Mouse (Mus musculus) intestine, embryonic 15.5 days (tissue): ENCODE measurements around the gene Atp5c1. TPM values are rescaled to one million over a fixed set of nuclear protein-coding genes. Genes with fewer than 3 reads are reported as not detected.
A peak's percentile ranks its signal among the peaks of the same experiment; 100 is the strongest.

Experiments used
- ATAC-seq: fragments of 200-750 bp; cut with Nextera tagmentation; 2 replicates; pipeline ENCODE4 v1.8.0; 2017; ENCODE audit warnings: moderate TSS enrichment, moderate library complexity
- H3K27ac ChIP-seq: fragments of 300-500 bp; sonication (generic); 2 replicates; pipeline ENCODE4 v1.5.1; 2015; ENCODE audit warnings: mild to moderate bottlenecking, inconsistent platforms
- H3K27me3 ChIP-seq: fragments of 300-500 bp; sonication (generic); replicated peaks from 2 replicates; pipeline ENCODE4 v1.6.1; 2015; ENCODE audit warnings: inconsistent platforms
- H3K36me3 ChIP-seq: fragments of 300-500 bp; sonication (generic); 2 replicates; pipeline ENCODE4 v1.6.1; 2015; ENCODE audit warnings: inconsistent platforms
- H3K4me1 ChIP-seq: fragments of 300-500 bp; sonication (generic); replicated peaks from 2 replicates; pipeline ENCODE4 v1.6.1; 2015; ENCODE audit warnings: inconsistent platforms
- H3K4me2 ChIP-seq: fragments of 300-500 bp; sonication (generic); replicated peaks from 2 replicates; pipeline ENCODE4 v1.6.1; 2015; ENCODE audit warnings: mild to moderate bottlenecking, inconsistent platforms
- H3K4me3 ChIP-seq: fragments of 300-500 bp; sonication (generic); replicated peaks from 2 replicates; pipeline ENCODE4 v1.5.1; 2015; ENCODE audit warnings: inconsistent platforms
- H3K9ac ChIP-seq: fragments of 300-500 bp; sonication (generic); 2 replicates; pipeline ENCODE4 v1.6.1; 2015; ENCODE audit warnings: inconsistent platforms
- H3K9me3 ChIP-seq: fragments of 300-500 bp; sonication (generic); 2 replicates; pipeline ENCODE4 v1.6.1; 2016; ENCODE audit warnings: inconsistent platforms
- WGBS: fragments of 180-500 bp; shearing (Covaris S2); methylation state at CpG from one replicate; pipeline ENCODE4 v1.1.7; 2015; 5-methylcytosine and 5-hydroxymethylcytosine counted together
- polyA plus RNA-seq: library from polyadenylated mRNA; unstranded; fragments of >200 nt; fragmentation: Nextera tagmentation; extraction: Ambion mirVana; gene quantifications from 2 replicates; pipeline ENCODE4 v1.2.1, GENCODE M21; 2015

The Atp5c1 gene
- polyA plus RNA-seq, 1 experiment from 2014 or later, result 873 TPM

GRCm38 (mm10) chr2:10087256-10087850, 7.0 kb upstream of the Atp5c1 start:
- H3K4me1 ChIP-seq, result no peaks in the 10 kb centered on the region
- H3K4me3 ChIP-seq, result no peak overlapping the region
- ATAC-seq, result no peak
- WGBS, result 81% methylated on average over 8 of the region's 8 CpGs
- no peaks in the 10 kb centered on the region for H3K9me3 ChIP-seq
- H3K27ac ChIP-seq, result no peak overlapping the region
- H3K4me2 ChIP-seq, result no peak overlapping the region
- peaks cover 26% of the 10 kb centered on the region for H3K36me3 ChIP-seq
- no peaks in the 10 kb centered on the region for H3K27me3 ChIP-seq
- no peak overlapping the region for H3K9ac ChIP-seq

GRCm38 (mm10) chr2:10082737-10083136, 2.4 kb upstream of the Atp5c1 start:
- peaks cover 9% of the 10 kb centered on the region; the same call in 1 of the 2 replicates for H3K36me3 ChIP-seq
- peaks cover 22% of the 10 kb centered on the region for H3K4me1 ChIP-seq
- ATAC-seq, result no peak
- H3K9ac ChIP-seq, result no peak overlapping the region
- no peaks in the 10 kb centered on the region for H3K9me3 ChIP-seq
- no peak overlapping the region for H3K4me3 ChIP-seq
- no peak overlapping the region for H3K27ac ChIP-seq
- no peak overlapping the region for H3K4me2 ChIP-seq
- H3K27me3 ChIP-seq, result no peaks in the 10 kb centered on the region
- 77% methylated on average over 1 of the region's 1 CpGs for WGBS

GRCm38 (mm10) chr2:10081453-10082080, 1.3 kb upstream of the Atp5c1 start:
- H3K36me3 ChIP-seq, result peaks cover 6% of the 10 kb centered on the region; the same call in 1 of the 2 replicates
- WGBS, result 81% methylated on average over 5 of the region's 5 CpGs
- H3K9ac ChIP-seq, result no peak overlapping the region
- no peaks in the 10 kb centered on the region for H3K27me3 ChIP-seq
- peaks cover 26% of the 10 kb centered on the region for H3K4me1 ChIP-seq
- H3K27ac ChIP-seq, result no peak overlapping the region
- peak overlapping the region; percentile 78 for H3K4me3 ChIP-seq
- no peaks in the 10 kb centered on the region for H3K9me3 ChIP-seq
- peak overlapping the region; percentile 65 for H3K4me2 ChIP-seq
- ATAC-seq, result no peak

- peak overlapping the region; percentile 90 for H3K27ac ChIP-seq
- no peaks in the 10 kb centered on the region for H3K9me3 ChIP-seq
- peak overlapping the region; percentile 78 for H3K4me3 ChIP-seq
- H3K4me1 ChIP-seq, result peaks cover 36% of the 10 kb centered on the region
- peak overlapping the region; percentile 97 for H3K9ac ChIP-seq
- H3K36me3 ChIP-seq, result peaks cover 4% of the 10 kb centered on the region; the same call in 1 of the 2 replicates
- no peaks in the 10 kb centered on the region for H3K27me3 ChIP-seq
- WGBS, result under 1% methylated on average over 28 of the region's 28 CpGs
- peak; percentile 54; the same call in 1 of the 2 replicates for ATAC-seq
- peak overlapping the region; percentile 59 for H3K4me2 ChIP-seq
These were observed 483 bp downstream of the Atp5c1 start for GRCm38 (mm10) chr2:10079745-10080309.

GRCm38 (mm10) chr2:10076675-10077074, 3.6 kb downstream of the Atp5c1 start:
- peaks cover 43% of the 10 kb centered on the region for H3K4me1 ChIP-seq
- no peak overlapping the region for H3K4me3 ChIP-seq
- H3K27ac ChIP-seq, result no peak overlapping the region
- no peak overlapping the region for H3K9ac ChIP-seq
- H3K36me3 ChIP-seq, result no peaks in the 10 kb centered on the region
- no peaks in the 10 kb centered on the region for H3K9me3 ChIP-seq
- 55% methylated on average over 8 of the region's 8 CpGs for WGBS
- H3K4me2 ChIP-seq, result 0 out of 2 replicates have a peak overlapping the region, but pooled peaks have one; percentile 22
- H3K27me3 ChIP-seq, result no peaks in the 10 kb centered on the region
- ATAC-seq, result no peak

DNA sequence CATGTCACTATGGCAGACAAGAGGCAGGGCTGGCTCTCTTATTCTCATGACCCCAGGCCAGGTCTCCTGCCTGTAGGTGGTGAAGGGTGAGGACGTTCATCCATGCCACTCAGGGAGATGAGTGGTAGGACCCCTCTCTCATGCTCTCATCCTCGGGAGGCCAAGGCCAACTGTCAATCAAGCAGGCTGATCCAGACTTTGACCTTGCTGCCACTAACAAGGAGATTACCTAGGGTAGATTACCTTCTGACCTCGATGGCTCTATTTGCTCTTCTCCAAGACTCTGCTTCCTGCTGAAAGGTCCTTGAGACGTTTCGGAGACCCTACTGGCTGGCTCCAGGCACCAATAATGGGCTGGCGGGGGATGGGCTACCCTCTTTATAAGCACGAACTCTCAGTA, 5.8 kb downstream of the Atp5c1 start:
- Histone ChIP-seq H3K27ac (no peak overlapping the region), H3K9ac (no peak overlapping the region), H3K4me3 (no peak overlapping the region), H3K4me2 (peak overlapping the region; percentile 35; the same call in 1 of the 2 replicates), H3K27me3 (no peaks in the 10 kb centered on the region), H3K4me1 (peaks cover 38% of the 10 kb centered on the region), H3K36me3 (no peaks in the 10 kb centered on the region), H3K9me3 (no peaks in the 10 kb centered on the region)
- ATAC-seq, result peak; percentile 61
- WGBS, result 53% methylated on average over 7 of the region's 7 CpGs

DNA sequence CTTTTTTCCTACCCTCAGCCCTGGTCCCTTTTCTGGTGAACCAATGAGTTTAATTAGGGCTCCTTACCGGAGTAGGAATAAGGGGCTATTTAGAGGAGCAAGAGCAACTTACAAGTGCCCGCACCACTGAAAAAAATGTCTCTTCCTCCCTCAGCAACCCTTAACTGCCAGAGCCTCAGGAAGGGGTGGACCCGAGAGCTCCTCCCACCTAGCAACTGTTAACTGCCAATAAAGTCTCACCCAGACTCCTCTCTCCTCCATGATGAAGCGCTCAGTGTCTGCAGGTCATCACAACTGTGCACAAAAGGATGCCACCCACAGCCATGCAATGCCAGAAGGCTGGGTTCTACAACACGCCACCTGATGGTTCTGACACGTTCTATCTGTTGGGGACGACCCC, 8.6 kb downstream of the Atp5c1 start:
- WGBS, result 82% methylated on average over 7 of the region's 7 CpGs
- Histone ChIP-seq H3K4me1 (peaks cover 20% of the 10 kb centered on the region), H3K9me3 (no peaks in the 10 kb centered on the region), H3K4me3 (no peak overlapping the region), H3K4me2 (no peak overlapping the region), H3K9ac (no peak overlapping the region), H3K27ac (no peak overlapping the region), H3K27me3 (no peaks in the 10 kb centered on the region), H3K36me3 (peaks cover 15% of the 10 kb centered on the region; the same call in 1 of the 2 replicates)
- ATAC-seq, result no peak

GRCm38 (mm10) chr2:10058836-10059235, 21.5 kb downstream of the Atp5c1 start:
- no peaks in the 10 kb centered on the region for H3K9me3 ChIP-seq
- H3K4me3 ChIP-seq, result no peak overlapping the region
- no peak overlapping the region for H3K4me2 ChIP-seq
- ATAC-seq, result no peak
- peaks cover 43% of the 10 kb centered on the region for H3K36me3 ChIP-seq
- no peak overlapping the region for H3K9ac ChIP-seq
- H3K27me3 ChIP-seq, result no peaks in the 10 kb centered on the region
- H3K4me1 ChIP-seq, result no peaks in the 10 kb centered on the region
- H3K27ac ChIP-seq, result no peak overlapping the region
- 78% methylated on average over 5 of the region's 5 CpGs for WGBS

DNA sequence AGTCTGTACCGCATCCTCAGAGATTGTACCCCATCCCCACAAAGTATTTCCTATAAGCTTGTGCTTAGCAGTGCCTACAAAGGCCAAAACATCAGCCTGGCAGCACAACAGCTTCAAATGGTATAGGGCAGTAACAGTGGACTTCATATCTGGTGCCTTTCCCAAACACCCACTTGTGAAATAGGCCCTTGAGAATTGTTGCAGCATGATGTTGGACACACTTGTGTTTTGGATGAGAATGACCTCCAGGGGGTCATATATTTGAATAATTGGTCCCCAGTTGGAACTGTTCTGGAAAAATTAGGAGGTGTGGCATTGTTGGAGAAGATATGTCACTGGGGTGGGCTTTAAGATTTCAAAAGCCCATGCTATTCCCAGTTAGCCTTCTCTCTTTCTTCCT, 28.3 kb downstream of the Atp5c1 start:
- Histone ChIP-seq H3K27me3 (no peaks in the 10 kb centered on the region), H3K4me3 (no peak overlapping the region), H3K9me3 (no peaks in the 10 kb centered on the region), H3K9ac (no peak overlapping the region), H3K4me1 (peaks cover 3% of the 10 kb centered on the region), H3K36me3 (peaks cover 16% of the 10 kb centered on the region), H3K4me2 (no peak overlapping the region), H3K27ac (no peak overlapping the region)
- WGBS, result 96% methylated on average over 1 of the region's 1 CpGs
- ATAC-seq, result no peak

DNA sequence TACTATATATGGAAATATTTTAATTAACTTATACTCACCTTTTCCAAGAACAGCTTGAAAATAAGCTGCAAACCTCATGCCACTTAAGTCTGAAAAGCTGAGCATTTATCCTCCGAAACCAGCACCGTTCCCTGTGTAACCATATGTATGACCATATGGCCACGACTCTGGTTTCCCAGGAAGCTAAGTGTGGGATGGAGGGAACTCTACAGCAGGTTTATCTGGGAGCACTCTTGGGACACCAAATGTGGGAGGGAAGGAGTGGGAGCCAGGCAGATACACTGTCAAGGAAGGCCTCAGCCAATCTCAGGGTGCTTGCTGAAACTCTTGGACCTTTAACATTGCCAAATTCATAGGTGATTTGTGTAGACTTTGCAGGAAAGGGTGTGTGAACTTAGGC, 29.4 kb downstream of the Atp5c1 start:
- no peak overlapping the region for H3K4me3 ChIP-seq
- WGBS, result 91% methylated on average over 3 of the region's 3 CpGs
- H3K9ac ChIP-seq, result no peak overlapping the region
- peaks cover 9% of the 10 kb centered on the region for H3K36me3 ChIP-seq
- no peaks in the 10 kb centered on the region for H3K27me3 ChIP-seq
- no peak overlapping the region for H3K27ac ChIP-seq
- H3K4me2 ChIP-seq, result no peak overlapping the region
- ATAC-seq, result no peak
- peaks cover 3% of the 10 kb centered on the region for H3K4me1 ChIP-seq
- no peaks in the 10 kb centered on the region for H3K9me3 ChIP-seq

- WGBS, result 13% methylated on average over 10 of the region's 10 CpGs
- Histone ChIP-seq H3K27ac (no peak overlapping the region), H3K36me3 (no peaks in the 10 kb centered on the region), H3K9me3 (no peaks in the 10 kb centered on the region), H3K4me1 (peaks cover 3% of the 10 kb centered on the region), H3K4me2 (peak overlapping the region; percentile 59), H3K9ac (no peak overlapping the region), H3K4me3 (peak overlapping the region; percentile 86), H3K27me3 (no peaks in the 10 kb centered on the region)
- ATAC-seq, result no peak
These were observed 30.9 kb downstream of the Atp5c1 start for GRCm38 (mm10) chr2:10049456-10049855.

DNA sequence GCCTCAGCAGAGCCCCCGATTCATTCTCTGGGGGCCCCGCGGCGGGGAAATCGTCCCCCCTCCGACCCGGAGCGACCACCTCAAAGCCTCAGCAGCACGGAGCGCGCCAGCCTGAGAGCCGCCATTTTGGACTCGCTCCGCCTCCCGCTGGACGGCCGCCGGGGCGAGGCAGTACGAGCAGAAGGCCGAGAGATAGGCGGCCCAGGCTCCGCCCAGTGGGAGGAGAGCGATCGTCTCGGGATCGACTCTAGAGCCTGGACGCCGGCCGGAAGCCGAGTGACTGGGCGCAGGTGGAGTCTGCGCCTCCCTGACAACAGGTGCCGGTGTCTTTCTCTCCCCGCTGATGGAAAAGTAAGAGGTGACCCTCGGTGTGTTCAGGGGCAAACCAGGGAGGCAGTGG, 31.8 kb downstream of the Atp5c1 start, which contains the start of gene Taf3:
TSS of gene Taf3 (minus strand) at position 136 of the 400 bp plus-strand sequence.
- Histone ChIP-seq H3K27me3 (no peaks in the 10 kb centered on the region), H3K9me3 (no peaks in the 10 kb centered on the region), H3K4me2 (peak within 1 kb of the TSS; percentile 84), H3K4me1 (peaks cover 3% of the 10 kb centered on the region), H3K27ac (0 out of 2 replicates have a peak within 1 kb of the TSS, but pooled peaks have one; percentile 40), H3K36me3 (no peaks in the 10 kb centered on the region), H3K4me3 (peak within 1 kb of the TSS; percentile 86), H3K9ac (peak within 1 kb of the TSS; percentile 80)
- under 1% methylated on average over 36 of the region's 36 CpGs for WGBS
- peak; percentile 93 for ATAC-seq
